Mouse (Mus musculus) megakaryocyte, adult 5-6 weeks (primary cell): ENCODE measurements at regions not wholly inside any gene's neighbourhood (a gene's known extent, or its start where the extent isn't known, plus 50 kb on each side); places are given as distances from the start of the nearest gene placed in this dataset.

ENCODE experiments used
- ATAC-seq: 2 replicates; pipeline ENCODE4 v1.8.0; 2016; ENCODE audit warnings: mild to moderate bottlenecking, inconsistent platforms; ENCODE audit not compliant: poor library complexity, severe bottlenecking

DNA sequence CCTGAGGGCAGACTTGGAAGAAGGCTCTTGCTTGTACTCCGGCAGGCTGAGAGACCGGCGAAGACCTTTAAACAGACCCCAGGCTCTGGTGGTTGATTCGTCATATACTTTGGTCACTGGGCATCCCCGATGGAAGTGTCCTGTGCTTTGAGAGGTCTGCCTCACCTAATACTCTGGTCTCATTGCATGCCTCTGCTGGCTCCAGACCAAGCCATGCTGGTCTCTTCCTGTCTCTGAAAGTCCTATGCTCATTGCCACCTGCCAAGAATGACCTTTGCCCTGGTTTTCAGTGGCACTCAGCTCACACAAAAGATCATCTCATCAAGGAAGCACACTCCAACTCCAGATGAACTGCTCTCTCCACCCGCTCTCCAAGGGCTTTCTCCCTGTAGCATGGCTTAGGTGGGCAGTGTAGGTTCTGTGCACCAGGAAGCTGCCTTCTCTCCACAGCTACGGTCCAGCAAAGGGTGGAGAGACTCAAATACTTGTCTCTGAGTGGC, 126.0 kb upstream of the Rcn1 start:
- ATAC-seq: no peak

DNA sequence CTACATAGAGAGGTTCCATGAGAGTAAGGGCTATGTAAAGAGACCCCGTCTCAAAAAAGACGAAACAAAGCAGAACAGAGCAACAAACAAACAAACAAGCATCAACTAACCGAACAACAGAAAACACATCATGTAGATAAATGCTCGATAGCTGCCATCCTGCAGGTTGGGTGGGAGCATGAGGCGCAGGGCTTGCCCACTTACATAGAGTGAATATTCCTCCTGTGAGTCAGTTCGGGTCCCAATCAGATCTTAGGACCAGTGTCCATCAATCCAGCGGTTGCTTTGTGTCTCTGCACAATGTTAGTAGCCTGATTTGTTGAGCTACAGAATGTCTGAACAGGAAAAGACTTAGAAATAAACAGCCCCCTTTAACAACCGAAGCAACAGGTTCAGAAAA, 129.4 kb upstream of the Rcn1 start:
- ATAC-seq: no peak

DNA sequence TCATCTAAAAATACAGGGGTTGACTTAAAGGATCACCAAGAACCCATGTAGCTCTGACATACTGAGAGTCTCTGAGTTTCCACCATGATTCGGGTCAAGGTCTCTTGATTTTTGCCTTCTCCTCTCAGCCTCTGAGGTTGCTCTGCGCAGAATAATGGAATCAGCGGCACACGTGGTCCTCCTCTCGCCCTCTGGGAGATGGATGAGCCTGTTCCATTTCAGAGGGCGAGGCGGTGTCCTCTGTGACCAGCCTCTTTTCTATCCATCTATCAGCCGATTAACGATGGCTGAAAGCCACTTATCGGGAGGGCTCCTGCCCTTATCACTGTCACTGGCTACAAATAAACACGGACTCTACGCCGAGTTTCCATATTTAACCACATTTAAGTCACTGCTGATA, 124.6 kb upstream of the Pax6 start:
- no peak for ATAC-seq

DNA sequence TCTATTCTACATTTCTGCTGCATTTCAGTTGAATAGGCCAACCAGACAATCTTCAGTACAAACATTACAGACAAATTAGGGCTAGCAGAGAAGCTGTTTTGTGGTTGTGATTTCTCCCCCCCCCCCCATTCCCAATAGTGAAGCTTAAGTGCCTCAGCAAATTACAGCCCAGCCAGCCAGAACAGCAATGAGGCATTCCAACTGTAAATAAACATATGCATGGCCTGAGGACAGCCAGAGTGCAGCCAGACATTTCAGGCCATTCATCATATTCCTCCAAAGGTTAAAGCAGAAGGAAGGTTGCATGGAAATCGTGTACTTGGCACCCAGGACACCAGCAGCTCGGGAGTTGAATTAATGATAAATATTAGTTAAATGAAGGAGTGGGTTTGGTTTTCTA, 116.6 kb upstream of the Pax6 start:
- ATAC-seq: no peak

DNA sequence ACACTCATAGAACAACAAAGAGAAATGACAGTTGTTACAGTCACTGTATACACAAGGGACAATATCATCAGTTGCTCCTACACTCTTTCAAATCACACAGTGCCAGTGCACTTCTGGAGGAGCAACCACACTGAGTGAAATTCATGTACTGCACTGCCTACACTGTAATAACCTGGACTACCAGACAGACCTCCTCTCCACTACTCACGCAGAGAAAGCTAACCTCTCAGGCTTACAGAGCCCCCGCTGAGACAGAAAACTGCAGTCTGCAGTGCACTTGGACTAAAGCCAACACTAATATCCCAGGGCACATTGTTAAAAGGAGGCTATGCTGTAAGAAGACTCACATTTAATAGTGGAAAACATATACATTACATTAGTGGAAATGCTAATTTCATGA, 81.9 kb upstream of the Pax6 start:
- ATAC-seq: no peak

DNA sequence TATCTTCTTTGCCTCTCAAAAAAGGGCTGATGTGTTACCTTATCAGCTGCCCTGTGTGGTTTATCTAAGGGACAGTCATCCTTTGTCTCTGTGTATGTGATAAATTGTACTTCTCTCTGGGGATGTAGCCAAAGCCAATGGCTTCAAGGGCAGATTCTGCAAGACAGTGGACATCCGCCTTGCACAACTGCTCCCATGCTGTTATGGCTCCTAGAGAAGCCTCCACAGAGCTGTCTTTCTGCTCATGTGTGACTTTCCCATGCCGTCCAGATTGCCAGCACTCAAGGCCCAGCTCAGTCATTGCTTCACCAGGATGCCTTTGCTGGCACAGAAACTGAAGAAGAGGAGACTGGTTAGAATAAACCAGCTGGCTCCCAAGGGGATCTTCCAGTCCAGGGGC, 74.6 kb upstream of the Pax6 start:
- no peak for ATAC-seq

DNA sequence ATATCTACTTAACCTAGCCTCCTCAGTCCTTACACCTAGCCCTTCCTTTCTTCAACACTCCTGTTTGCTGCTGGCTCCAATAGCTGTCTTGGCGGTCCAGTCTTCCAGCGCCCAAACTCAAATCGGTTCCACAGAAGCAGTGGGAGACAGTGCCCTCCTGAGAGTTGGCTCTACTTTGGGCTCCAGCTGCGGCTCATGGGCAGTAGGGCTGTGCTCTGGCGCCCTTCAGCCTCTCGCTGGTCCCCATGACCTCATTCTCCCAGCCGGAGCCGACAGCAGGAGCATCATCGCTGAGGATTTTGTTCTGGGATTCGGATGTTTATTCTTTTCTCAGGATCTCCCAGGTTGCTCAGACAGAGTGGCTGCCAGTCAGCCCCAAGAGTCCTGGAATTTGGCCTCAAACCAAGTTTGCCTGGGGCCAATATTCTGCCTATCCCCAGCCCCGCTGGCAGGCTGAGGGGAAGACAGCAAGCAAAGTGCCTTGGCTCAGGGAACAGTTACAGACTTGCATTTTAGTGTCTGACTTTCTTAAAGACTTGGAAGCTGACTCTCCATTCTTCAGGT, 64.1 kb upstream of the Pax6 start:
- ATAC-seq: no peak

DNA sequence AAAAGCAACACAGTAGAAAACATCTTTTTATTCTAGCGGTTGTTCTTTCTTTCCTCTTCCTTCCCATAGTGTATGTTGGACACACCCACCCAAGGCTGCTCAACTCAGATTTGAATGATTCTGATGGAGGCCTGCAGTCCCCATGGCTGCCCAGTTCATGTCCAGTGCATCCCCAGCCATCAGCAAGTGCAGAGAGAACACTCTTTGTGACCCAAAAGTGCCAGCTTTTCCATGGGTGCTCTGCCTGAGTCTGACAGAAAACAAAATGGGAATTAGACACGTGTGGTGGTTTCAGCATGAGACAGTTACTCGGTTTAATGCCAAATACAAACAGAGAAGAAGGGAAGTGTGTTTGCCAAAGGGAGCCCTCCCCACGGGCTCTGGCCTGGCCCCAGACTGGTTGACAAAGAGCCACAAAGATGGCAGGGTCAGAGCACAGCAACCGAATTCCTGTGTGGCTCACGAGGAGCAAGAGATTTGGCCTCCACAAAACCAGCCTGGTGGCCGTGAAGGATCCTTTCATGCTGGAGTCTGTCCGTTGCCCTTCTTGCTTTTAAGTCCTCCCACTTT, 60.6 kb upstream of the Pax6 start:
- ATAC-seq: no peak

DNA sequence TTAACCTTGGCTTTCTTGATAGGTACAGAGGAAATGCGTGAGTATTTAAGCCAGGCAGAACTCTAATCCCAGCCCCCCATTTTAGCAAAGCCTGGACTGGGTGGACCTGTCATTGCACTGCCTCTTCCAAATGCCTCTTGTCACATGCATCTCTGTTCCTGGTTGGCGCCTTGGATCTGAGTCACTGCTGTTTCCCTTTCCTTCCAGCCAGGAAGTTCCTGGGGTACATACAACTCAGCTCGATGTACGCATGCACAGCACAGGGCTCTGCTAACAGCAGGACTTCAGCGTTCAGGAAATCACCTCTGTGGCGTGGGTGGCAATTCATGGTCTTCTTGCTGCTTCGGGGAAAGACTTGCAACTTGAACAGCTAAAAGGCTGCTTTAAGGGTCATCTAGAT, 59.9 kb upstream of the Pax6 start:
- ATAC-seq: no peak

DNA sequence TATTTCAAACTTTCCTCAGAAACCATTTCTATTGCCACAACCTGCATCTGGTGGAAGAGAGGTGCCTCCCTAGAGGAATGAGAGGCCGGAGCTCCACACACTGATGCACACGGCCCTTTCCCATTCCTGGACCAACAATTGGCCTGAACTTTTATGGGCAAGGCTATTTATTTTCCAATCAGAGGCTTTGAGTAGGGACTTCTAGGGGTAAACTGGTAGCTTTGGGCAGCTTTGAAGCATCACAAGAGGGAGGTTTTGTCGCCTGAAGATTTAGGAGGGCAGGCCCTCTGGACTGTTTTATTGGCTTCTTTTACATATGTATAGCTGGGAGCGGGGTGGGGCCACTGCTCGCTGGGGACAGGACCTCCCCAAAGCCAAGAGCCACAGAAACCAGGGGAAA, 57.7 kb upstream of the Pax6 start:
- ATAC-seq: no peak

DNA sequence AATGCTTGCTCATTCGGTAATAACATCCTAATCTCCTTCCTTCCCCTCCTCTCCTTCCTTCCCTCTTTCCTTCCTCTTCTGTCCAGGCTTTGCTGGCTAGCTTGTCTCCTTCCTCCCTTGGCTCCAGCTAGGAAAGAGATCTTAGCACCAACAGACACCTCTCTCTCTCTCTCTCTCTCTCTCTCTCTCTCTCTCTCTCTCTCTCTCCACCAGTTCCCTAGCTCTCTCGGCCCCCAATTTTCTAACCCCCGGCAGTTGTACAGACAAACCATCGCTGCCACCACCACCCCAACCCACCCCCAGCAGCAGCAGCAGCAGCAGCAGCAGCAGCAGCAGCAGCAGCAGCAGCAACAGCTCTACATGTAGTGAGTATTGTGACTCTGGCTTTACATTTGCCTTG, 57.0 kb upstream of the Pax6 start:
- ATAC-seq: no peak

DNA sequence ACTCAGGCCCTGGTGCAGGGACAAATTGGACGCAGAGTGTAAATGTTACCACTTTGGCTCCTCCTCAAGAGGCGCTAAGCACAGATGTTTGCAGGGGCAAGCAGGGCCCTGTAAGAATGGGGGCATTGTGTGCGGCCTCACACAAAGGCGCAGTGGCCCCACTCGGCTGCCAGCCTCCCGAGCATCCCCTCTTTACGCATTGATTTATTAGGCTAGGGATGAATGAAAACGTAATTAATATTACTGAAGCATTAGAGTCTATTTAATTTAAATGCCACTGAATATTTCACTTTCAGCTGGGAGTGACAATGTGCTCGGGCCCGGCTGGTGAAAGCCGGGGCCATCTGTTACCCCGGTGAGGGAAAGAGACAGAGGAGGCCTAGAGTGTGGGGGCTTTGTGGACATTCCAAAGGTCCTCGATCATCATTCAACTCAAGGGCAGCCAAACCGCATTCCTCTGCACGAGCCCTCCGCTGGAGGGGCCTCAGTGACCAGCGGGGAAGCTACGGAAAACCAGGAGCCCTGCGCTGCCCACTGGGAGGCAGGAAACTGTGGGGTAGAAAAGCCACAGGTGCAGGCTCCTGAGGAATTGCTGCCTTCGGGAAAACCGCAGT, 56.5 kb upstream of the Pax6 start:
- ATAC-seq: no peak

DNA sequence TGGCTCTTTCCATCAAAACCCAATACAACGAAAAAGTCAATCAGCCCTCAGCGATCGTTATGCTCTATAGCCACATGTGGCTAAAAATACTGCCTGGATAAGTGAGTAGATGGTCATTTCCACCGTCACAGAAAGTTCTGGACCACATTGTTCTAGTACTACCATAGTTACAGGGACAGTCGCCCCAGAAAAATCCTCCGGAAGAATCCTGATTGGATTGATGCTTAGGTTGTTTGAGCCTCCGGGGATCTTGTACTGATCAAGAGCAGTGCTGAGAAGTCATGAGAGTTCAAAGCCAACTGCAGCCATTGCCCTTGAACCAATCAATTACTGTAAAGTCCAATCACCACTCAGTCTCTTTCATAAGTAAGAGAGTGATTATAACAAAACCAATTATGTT, 56.0 kb upstream of the Pax6 start:
- no peak for ATAC-seq

DNA sequence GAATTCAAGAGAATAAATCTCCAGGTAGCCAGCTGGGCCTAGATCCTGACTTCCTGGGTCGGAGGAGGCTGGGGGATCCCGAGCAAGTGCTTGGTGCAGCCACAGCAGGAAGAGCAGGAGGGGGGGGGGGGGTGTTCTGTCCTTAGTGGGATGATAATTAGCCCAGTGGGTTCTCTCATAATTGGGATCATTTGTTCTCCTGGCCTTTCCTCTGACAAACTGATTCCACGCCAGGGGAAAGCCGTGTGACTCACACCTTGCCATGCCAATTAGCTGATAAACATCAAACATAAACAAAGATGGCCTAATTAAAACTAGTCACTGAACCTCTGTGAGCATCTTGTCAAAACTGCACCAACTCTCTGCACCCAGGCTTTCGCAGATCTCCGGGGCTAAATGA, 55.5 kb upstream of the Pax6 start:
- no peak for ATAC-seq

DNA sequence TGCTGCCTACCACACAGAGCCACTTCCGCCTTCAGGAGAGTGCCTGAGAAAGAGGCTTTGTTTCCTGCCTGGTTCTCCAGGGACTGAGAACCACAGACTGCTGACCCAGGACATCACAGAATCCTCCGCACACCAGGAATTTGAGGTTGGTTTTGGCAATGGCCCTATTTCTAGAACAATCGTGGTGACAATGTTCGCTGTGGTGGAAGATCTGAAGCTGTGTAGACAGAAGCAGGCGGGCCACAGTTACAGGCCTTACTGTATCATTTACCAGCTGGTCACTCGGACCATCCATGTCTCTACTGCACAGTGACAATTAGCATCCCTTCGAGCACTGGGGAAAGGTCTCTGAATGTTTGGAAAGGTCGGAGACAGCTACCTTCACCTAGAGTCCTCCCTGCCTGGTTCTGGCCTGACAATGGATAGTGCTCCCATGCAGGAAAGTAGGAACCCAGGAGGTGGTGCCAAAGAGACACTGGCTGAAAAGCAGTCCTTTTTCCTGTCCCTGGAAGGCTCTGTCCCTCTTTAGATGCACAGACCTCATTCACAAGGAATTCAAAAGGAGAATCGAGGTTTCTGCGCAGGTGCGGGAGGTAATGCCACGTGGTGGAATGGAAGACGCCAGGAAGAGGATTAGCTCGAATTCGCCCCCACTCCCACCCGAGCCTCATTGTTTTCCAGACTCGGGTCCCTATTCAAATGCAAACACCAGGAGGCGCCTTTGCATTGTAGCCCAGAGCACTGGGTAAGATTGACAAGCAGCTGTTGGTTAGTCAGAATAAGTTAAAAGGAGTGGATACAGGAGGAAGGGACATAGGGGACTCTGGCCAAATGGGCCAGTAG, 52.6 kb upstream of the Pax6 start:
- ATAC-seq: no peak
